Mouse (Mus musculus): Measurements from ENCODE around the gene Gm20388.

DNA sequence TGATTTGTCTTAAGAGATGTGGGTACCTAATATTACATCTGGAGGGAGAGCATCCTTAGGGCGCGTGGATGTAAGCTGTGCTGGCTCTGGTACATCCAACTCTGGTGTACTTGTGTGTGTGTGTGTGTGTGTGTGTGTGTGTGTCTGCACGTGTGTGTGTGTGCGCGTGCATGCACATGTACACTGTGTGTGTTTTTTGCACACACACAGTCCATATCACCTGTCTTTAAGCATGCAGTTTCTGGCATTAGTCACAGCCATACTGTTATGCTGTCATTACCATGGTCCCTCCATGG is 4369.0 kb downstream of the Gm20388 start:
- TF ChIP-seq CTCF (IDR thresholded peaks at IDR 0.05; ENCODE audit: borderline replicate concordance, extremely low read depth, insufficient read depth, insufficient read length) (no peak), POLR2A (IDR thresholded peaks at IDR 0.05; ENCODE audit: borderline replicate concordance, extremely low read depth, insufficient read depth, insufficient read length, poor library complexity, severe bottlenecking) (no peak)

Measured in brain, embryonic 14.5 days (tissue).